ENCODE assay signal across 11 mouse cellular contexts in genomic region chr2:79429650-79430049, GRCm38 (mm10). TPM values are rescaled to one million over a fixed set of nuclear protein-coding genes. Genes with fewer than 3 reads are reported as not detected.
A peak's percentile ranks its signal among the peaks of the same experiment; 100 is the strongest.
DNase-seq lines count a peak whose midpoint lies in the region; ATAC-seq and TF ChIP-seq lines count a peak whose summit lies in the region.
"Had no signal": no experiment of that assay in that cellular context is flagged by ENCODE, and none has a peak within 500 bp of the region (broad histone marks: within the 10 kb centered on the region; RNA-seq: fewer than 3 reads in every experiment).

No protein-coding gene starts in this region.

- in situ Hi-C loops in ES-E14 (cut with MboI; ENCODE audit: low sequenced_read_pairs in 2 of 2, unreplicated experiment in 2 of 2) = no loop called here

- H3K27me3 ChIP-seq in hindbrain, embryonic 11.5 days (ENCODE audit: control insufficient read depth, insufficient read depth, low read length) = 0 out of 2 replicates have a peak, but pooled peaks cover 3% of the 10 kb centered on the region
- H3K27me3 ChIP-seq in hindbrain, embryonic 16.5 days (replicated peaks; ENCODE audit: control insufficient read depth, insufficient read depth, low read length) = peaks cover 4% of the 10 kb centered on the region; the same call in 1 of the 2 replicates

- H3K4me1 ChIP-seq in hindbrain, embryonic 11.5 days (replicated peaks; ENCODE audit: control insufficient read depth, insufficient read depth, low read length) = 0 out of 2 replicates have a peak, but pooled peaks cover 2% of the 10 kb centered on the region
- peaks cover 7% of the 10 kb centered on the region for H3K4me1 ChIP-seq in hindbrain, embryonic 16.5 days (ENCODE audit: control insufficient read depth, insufficient read depth, low read depth, low read length)
- peaks cover 3 to 12% of the 10 kb centered on the region in 2 experiments; a peak in 2 of 4 replicates for H3K4me1 ChIP-seq in ES-E14 (ENCODE audit: control insufficient read depth in 2 of 2, insufficient read depth in 2 of 2, low read length in 2 of 2, poor library complexity in 1 of 2)
- H3K4me1 ChIP-seq in lung, adult 2 months (ENCODE audit: control insufficient read depth, insufficient read depth, low read length) = no peaks in the 10 kb centered on the region; the same call in 1 of the 2 replicates

- TF ChIP-seq POLR2A in lung, adult 2 months (IDR thresholded peaks at IDR 0.05; ENCODE audit: borderline replicate concordance, extremely low read depth, low read depth, low read length) = no peak

- 0 out of 2 replicates have a peak, but pooled peaks have one; percentile 15 for ATAC-seq in hindbrain, embryonic 11.5 days (ENCODE audit: low FRiP score)
- ATAC-seq in hindbrain, embryonic 16.5 days = no peak

- 4% methylated on average over 6 of the region's 6 CpGs for WGBS in hindbrain, embryonic 11.5 days
- 11% methylated on average over 6 of the region's 6 CpGs for WGBS in hindbrain, embryonic 16.5 days
- WGBS in lung, adult 2 months = 11% methylated on average over 6 of the region's 6 CpGs

- DNase-seq in hindbrain, embryonic 11.5 days (ENCODE audit: low spot score) = no peak
- peak; percentile 65 for DNase-seq in ES-E14 (ENCODE audit: low read depth, low spot score)
- DNase-seq in fibroblast of lung, adult 2 months (ENCODE audit: low read depth) = peak; percentile 59
- peak; percentile 14 for DNase-seq in lung, adult 2 months
- no peak for DNase-seq in thymus, postnatal 10 days (ENCODE audit: low spot score in 2 of 2)
- DNase-seq in spleen, postnatal 36 days (ENCODE audit: low spot score in 2 of 2) = no peak
- no peak for DNase-seq in thymus, postnatal 25 days
- DNase-seq: spleen, adult 18-20 months had no signal

- TF ChIP-seq CTCF in lung, adult 2 months (IDR thresholded peaks at IDR 0.05; ENCODE audit: insufficient read depth, low read length) = no peak

- H3K36me3 ChIP-seq in hindbrain, embryonic 11.5 days (ENCODE audit: control insufficient read depth, insufficient read depth, low read length) = no peaks in the 10 kb centered on the region
- H3K36me3 ChIP-seq in hindbrain, embryonic 16.5 days (ENCODE audit: control insufficient read depth, insufficient read depth, low read length) = no peaks in the 10 kb centered on the region
- no peaks in the 10 kb centered on the region for H3K36me3 ChIP-seq in ES-E14 (ENCODE audit: control insufficient read depth, insufficient read depth, low read length, poor library complexity, severe bottlenecking)
- H3K36me3 ChIP-seq: forebrain, embryonic 12.5 days; hindbrain, embryonic 13.5 days had no signal

- no peak overlapping the region for H3K27ac ChIP-seq in hindbrain, embryonic 11.5 days (ENCODE audit: low read depth, low read length)
- H3K27ac ChIP-seq in hindbrain, embryonic 16.5 days (ENCODE audit: low read depth, low read length) = no peak overlapping the region
- H3K27ac ChIP-seq in ES-E14 (ENCODE audit: insufficient read depth, low read depth, low read length, poor library complexity, severe bottlenecking) = no peak overlapping the region
- H3K27ac ChIP-seq: forebrain, embryonic 12.5 days; hindbrain, embryonic 13.5 days had no signal

- H3K9ac ChIP-seq in hindbrain, embryonic 11.5 days (ENCODE audit: low read depth, low read length) = no peak overlapping the region
- H3K9ac ChIP-seq in hindbrain, embryonic 16.5 days (ENCODE audit: low read depth, low read length) = no peak overlapping the region
- no peak overlapping the region for H3K9ac ChIP-seq in ES-E14 (ENCODE audit: insufficient read depth, low read depth, low read length, poor library complexity, severe bottlenecking)

- H3K9me3 ChIP-seq in hindbrain, embryonic 11.5 days (ENCODE audit: control insufficient read depth, low read length) = no peaks in the 10 kb centered on the region
- H3K9me3 ChIP-seq in hindbrain, embryonic 16.5 days (ENCODE audit: control insufficient read depth, low read length) = no peaks in the 10 kb centered on the region
- no peaks in the 10 kb centered on the region for H3K9me3 ChIP-seq in ES-E14 (ENCODE audit: control insufficient read depth, insufficient read depth, low read depth, low read length)
- H3K9me3 ChIP-seq: forebrain, embryonic 12.5 days; hindbrain, embryonic 13.5 days had no signal

- no peak overlapping the region for H3K4me2 ChIP-seq in hindbrain, embryonic 11.5 days (replicated peaks; ENCODE audit: low read depth, low read length)
- no peak overlapping the region for H3K4me2 ChIP-seq in hindbrain, embryonic 16.5 days (ENCODE audit: low read length)

- H3K4me3 ChIP-seq in hindbrain, embryonic 11.5 days (ENCODE audit: low read depth, low read length) = no peak overlapping the region
- no peak overlapping the region for H3K4me3 ChIP-seq in hindbrain, embryonic 16.5 days (ENCODE audit: low read length)
- peak overlapping the region in 1 of 2 experiments; percentile 84; a peak in 1 of 4 replicates for H3K4me3 ChIP-seq in ES-E14 (ENCODE audit: insufficient read depth in 1 of 2, low read depth in 1 of 2, low read length in 2 of 2, poor library complexity in 1 of 2, severe bottlenecking in 1 of 2)
- H3K4me3 ChIP-seq in lung, adult 2 months (replicated peaks; ENCODE audit: extremely low read depth, low read depth, low read length) = no peak overlapping the region

TF ChIP-seq in ES-E14, 5 proteins besides CTCF, POLR2A, EP300 and RAD21:
- no peak for TF ChIP-seq CHD2 (IDR thresholded peaks at IDR 0.05; ENCODE audit: low read depth, low read length)
- no peak for TF ChIP-seq HCFC1 (IDR thresholded peaks at IDR 0.05; ENCODE audit: borderline replicate concordance, insufficient read depth, low read length)
- no peak for TF ChIP-seq ZNF384 (IDR thresholded peaks at IDR 0.05; ENCODE audit: low read depth, low read length)
- TF ChIP-seq MAFK (IDR thresholded peaks at IDR 0.05; ENCODE audit: insufficient read depth, low read depth, low read length) = no peak
- TF ChIP-seq ZC3H11A (IDR thresholded peaks at IDR 0.05; ENCODE audit: borderline replicate concordance, low read depth, low read length) = no peak
TF ChIP-seq in ES-E14: peak in this region for 0.

RNA-seq across cellular contexts. Expression of gene Neurod1, which starts 26.9 kb away (rescaled TPM):
- polyA plus RNA-seq in hindbrain, embryonic 11.5 days (2014; fragmentation: Nextera tagmentation; extraction: Ambion mirVana) = 31.7 and 32.4 TPM in 2 replicates
- 42.8 and 49.2 TPM in 2 replicates for polyA plus RNA-seq in hindbrain, embryonic 16.5 days (2015; fragmentation: Nextera tagmentation; extraction: Ambion mirVana)
- total RNA-seq in ES-E14 (2012; rRNA removed) = 1.3 and 7.0 TPM in 2 replicates
- polyA plus RNA-seq in lung, adult 2 months (2012; rRNA removed) = not detected in 2 replicates

RNA-seq across cellular contexts. Expression of gene Cerkl, which starts 26.9 kb away (rescaled TPM):
- 2.0 and 2.9 TPM in 2 replicates for polyA plus RNA-seq in hindbrain, embryonic 11.5 days (2014; fragmentation: Nextera tagmentation; extraction: Ambion mirVana)
- 2.1 and 2.6 TPM in 2 replicates for polyA plus RNA-seq in hindbrain, embryonic 16.5 days (2015; fragmentation: Nextera tagmentation; extraction: Ambion mirVana)
- 1.4 and 4.8 TPM in 2 replicates for total RNA-seq in ES-E14 (2012; rRNA removed)
- 1.1 and 1.2 TPM in 2 replicates for polyA plus RNA-seq in lung, adult 2 months (2012; rRNA removed)

Comparison
In these comparisons a context has a peak if more than half of its experiments do, and no peak if none do; other contexts are left out.
1. DNase-seq: peak in ES-E14 (single experiment), fibroblast of lung, adult 2 months (single experiment) and lung, adult 2 months (single experiment); none in hindbrain, embryonic 11.5 days (single experiment), thymus, postnatal 10 days (0 of 2), spleen, postnatal 36 days (0 of 2) and thymus, postnatal 25 days (single experiment).
2. RNA of gene Neurod1, which starts 26.9 kb away (polyA plus RNA-seq): 42.8 to 49.2 TPM in hindbrain, embryonic 16.5 days and 31.7 to 32.4 TPM in hindbrain, embryonic 11.5 days; not detected in lung, adult 2 months; every median in the first group is over 10 times any median in the second.